In genomic region chr6:122505545-122505944, GRCm38 (mm10) we compare ENCODE assay signal across 12 mouse cellular contexts. TPM values are rescaled to one million over a fixed set of nuclear protein-coding genes. Genes with fewer than 3 reads are reported as not detected.
DNase-seq lines count a peak whose midpoint lies in the region; TF ChIP-seq lines count a peak whose summit lies in the region.
"Had no signal": no experiment of that assay in that cellular context is flagged by ENCODE, and none has a peak within 500 bp of the region (broad histone marks: within the 10 kb centered on the region; RNA-seq: fewer than 3 reads in every experiment).

Mfap5 (plus strand) TSS chr6:122505845.

- WGBS in lung, adult 2 months = 83% methylated on average over 3 of the region's 3 CpGs
- WGBS in large intestine, adult 2 months = 79% methylated on average over 3 of the region's 3 CpGs

- H3K4me3 ChIP-seq in lung, adult 2 months (replicated peaks; ENCODE audit: extremely low read depth, low read depth, low read length) = no peak within 1 kb of the TSS
- H3K4me3 ChIP-seq: erythroblast, embryonic 14.5 days; liver, embryonic 13.5 days had no signal

- no peak for DNase-seq in adrenal gland, postnatal 36 days
- DNase-seq in adrenal gland, postnatal 25 days = no peak
- DNase-seq in lung, adult 2 months = no peak
- DNase-seq in lung, postnatal 10 days = no peak
- no peak for DNase-seq in gastrocnemius, postnatal 10 days
- no peak for DNase-seq in large intestine, adult 2 months (ENCODE audit: low read depth, low spot score)
- DNase-seq in layer of hippocampus, adult 9-10 months (ENCODE audit: low spot score) = no peak
- no peak for DNase-seq in T-cell, adult 2 months (ENCODE audit: low spot score)
- DNase-seq: cerebellum, adult 9-11 months; liver, embryonic 13.5 days had no signal

- TF ChIP-seq POLR2A in lung, adult 2 months (IDR thresholded peaks at IDR 0.05; ENCODE audit: borderline replicate concordance, extremely low read depth, low read depth, low read length) = no peak

- TF ChIP-seq CTCF in lung, adult 2 months (IDR thresholded peaks at IDR 0.05; ENCODE audit: insufficient read depth, low read length) = no peak

- H3K4me1 ChIP-seq in lung, adult 2 months (ENCODE audit: control insufficient read depth, insufficient read depth, low read length) = no peaks in the 10 kb centered on the region
- H3K4me1 ChIP-seq: liver, embryonic 13.5 days had no signal

RNA-seq across cellular contexts. Expression of gene Mfap5, which starts in this region (rescaled TPM):
- 10 to 100 TPM; 15.7 to 34.1 TPM for total RNA-seq in adrenal gland, postnatal 36 days (2021)
- total RNA-seq in adrenal gland, postnatal 25 days (2021) = 7.5 and 8.6 TPM in 2 replicates
- 126 and 131 TPM in 2 replicates for polyA plus RNA-seq in lung, adult 2 months (2012; rRNA removed)
- total RNA-seq in gastrocnemius, postnatal 10 days (2021) = 100 to 1,000 TPM; 115 to 141 TPM
- 12.8 and 15.4 TPM in 2 replicates for polyA plus RNA-seq in large intestine, adult 2 months (2012; rRNA removed)
- total RNA-seq: neutrophil, adult 5-6 weeks had no signal
- polyA plus RNA-seq: erythroblast, embryonic 14.5 days had no signal
